ENCODE assay signal across 8 mouse cellular contexts in genomic region chr3:90446389-90447122, GRCm38 (mm10). TPM values are rescaled to one million over a fixed set of nuclear protein-coding genes. Genes with fewer than 3 reads are reported as not detected.
DNase-seq lines count a peak whose midpoint lies in the region; ATAC-seq and TF ChIP-seq lines count a peak whose summit lies in the region.

No protein-coding gene starts in this region.

- peak; percentile 92 to 96 for DNase-seq in adrenal gland, adult (ENCODE audit: inconsistent age in 2 of 2, low spot score in 1 of 2)
- peak; percentile 93 for DNase-seq in gastrocnemius, postnatal 25 days
- peak; percentile 44 for DNase-seq in induced T-regulatory cell, adult 2 months (ENCODE audit: low read depth)
- DNase-seq in left cerebral cortex, adult 8-10 months (ENCODE audit: low spot score in 2 of 2): peak; percentile 29 to 72
- peak; percentile 61 for DNase-seq in right cerebral cortex, postnatal 14 days

- ATAC-seq in monocyte, adult 5-6 weeks (replicated peaks; ENCODE audit: insufficient number of reproducible peaks, low FRiP score, low TSS enrichment, poor library complexity, severe bottlenecking): no peak

- 15% methylated on average over 17 of the region's 17 CpGs for WGBS in macrophage (ENCODE audit: missing documents)

- peaks cover 2% of the 10 kb centered on the region; the same call in 1 of the 2 replicates for H3K4me1 ChIP-seq in cortical plate, adult 2 months (ENCODE audit: control insufficient read depth, insufficient read depth, low read length)

- TF ChIP-seq POLR2A in cortical plate, adult 2 months (IDR thresholded peaks at IDR 0.05; ENCODE audit: extremely low read depth, insufficient read depth, low read length): peak; percentile 58

- peak overlapping the region; percentile 8; the same call in 1 of the 2 replicates for H3K4me3 ChIP-seq in cortical plate, adult 2 months (ENCODE audit: insufficient read depth, low read length)
- no peak overlapping the region for H3K4me3 ChIP-seq in macrophage (ENCODE audit: inconsistent target)

- no peaks in the 10 kb centered on the region for H3K36me3 ChIP-seq in macrophage (ENCODE audit: inconsistent target)

- H3K79me2 ChIP-seq in macrophage (ENCODE audit: inconsistent target): no peaks in the 10 kb centered on the region

- 0 out of 2 replicates have a peak overlapping the region, but pooled peaks have one; percentile 42 for H3K27ac ChIP-seq in cortical plate, adult 2 months (ENCODE audit: insufficient read depth, low read length)
- H3K27ac ChIP-seq in macrophage: peak overlapping the region; percentile 60

- no peak for TF ChIP-seq CTCF in cortical plate, adult 2 months (IDR thresholded peaks at IDR 0.05; ENCODE audit: extremely low read depth, insufficient read depth, low read length)

RNA-seq across cellular contexts. Expression of gene Ints3, which starts 13.1 kb away (rescaled TPM):
- polyA plus RNA-seq in cortical plate, adult 2 months (2012; rRNA removed): 44.8 and 46.1 TPM in 2 replicates
- 10 to 100 TPM; 14.5 to 15.9 TPM for total RNA-seq in gastrocnemius, postnatal 25 days (2021)
- 10 to 100 TPM; 55.1 to 59.9 (median 59.0) TPM for total RNA-seq in left cerebral cortex, adult 8-10 months (2022)
- total RNA-seq in macrophage (2018; cell fraction: chromatin; rRNA removed): 10 to 100 TPM in 25 of 26 experiments, 1 to 10 TPM in 1; 8.8 to 73.2 (median 34.9) TPM
- 10 to 100 TPM; 13.1 to 28.1 (median 22.3) TPM for total RNA-seq in macrophage (2018; cell fraction: cytosol; rRNA removed)
- 10 to 100 TPM; 12.2 to 54.7 (median 28.1) TPM for total RNA-seq in macrophage (2018; cell fraction: nucleus; rRNA removed)
- 20.2 to 26.1 TPM (median 23.4 TPM) in 3 replicates for polyA plus RNA-seq in macrophage (2018)
- 11.7 to 26.5 TPM (median 12.9 TPM) in 3 replicates for total RNA-seq in monocyte, adult 5-6 weeks (2017)

RNA-seq across cellular contexts. Expression of gene Npr1, which starts 19.1 kb away (rescaled TPM):
- polyA plus RNA-seq in cortical plate, adult 2 months (2012; rRNA removed): 3.3 and 4.7 TPM in 2 replicates
- 10 to 100 TPM in 1 of 2 experiments, 1 to 10 TPM in 1; 7.7 to 10.8 TPM for total RNA-seq in gastrocnemius, postnatal 25 days (2021)
- 1 to 10 TPM; 4.2 to 6.0 (median 5.0) TPM for total RNA-seq in left cerebral cortex, adult 8-10 months (2022)
- total RNA-seq in macrophage (2018; cell fraction: chromatin; rRNA removed): under 1 TPM in 2 of 26 experiments, not detected in 24; 0.40 to 0.50 TPM
- total RNA-seq in macrophage (2018; cell fraction: cytosol; rRNA removed): under 1 TPM in 25 of 26 experiments, not detected in 1; 0.09 to 0.77 (median 0.23) TPM
- 1 to 10 TPM in 1 of 26 experiments, under 1 TPM in 13, not detected in 12; 0.16 to 1.0 (median 0.46) TPM for total RNA-seq in macrophage (2018; cell fraction: nucleus; rRNA removed)
- 0.35 to 1.1 TPM (median 0.40 TPM) in 3 replicates for polyA plus RNA-seq in macrophage (2018)
- total RNA-seq in monocyte, adult 5-6 weeks (2017): not detected in 3 replicates

RNA-seq across cellular contexts. Expression of gene Ilf2, which starts 29.4 kb away (rescaled TPM):
- 78.7 and 79.5 TPM in 2 replicates for polyA plus RNA-seq in cortical plate, adult 2 months (2012; rRNA removed)
- total RNA-seq in gastrocnemius, postnatal 25 days (2021): 10 to 100 TPM; 23.4 to 25.6 TPM
- 10 to 100 TPM; 84.9 to 98.9 (median 93.3) TPM for total RNA-seq in left cerebral cortex, adult 8-10 months (2022)
- 10 to 100 TPM; 21.3 to 80.0 (median 57.2) TPM for total RNA-seq in macrophage (2018; cell fraction: chromatin; rRNA removed)
- 10 to 100 TPM; 15.2 to 29.1 (median 21.7) TPM for total RNA-seq in macrophage (2018; cell fraction: cytosol; rRNA removed)
- 10 to 100 TPM; 18.9 to 68.1 (median 27.6) TPM for total RNA-seq in macrophage (2018; cell fraction: nucleus; rRNA removed)
- 17.9 to 39.5 TPM (median 31.2 TPM) in 3 replicates for polyA plus RNA-seq in macrophage (2018)
- total RNA-seq in monocyte, adult 5-6 weeks (2017): 72.4 to 84.1 TPM (median 74.7 TPM) in 3 replicates

RNA-seq across cellular contexts. Expression of gene Snapin, which starts 44.3 kb away (rescaled TPM):
- 65.0 and 73.2 TPM in 2 replicates for polyA plus RNA-seq in cortical plate, adult 2 months (2012; rRNA removed)
- 10 to 100 TPM; 57.4 to 60.0 TPM for total RNA-seq in gastrocnemius, postnatal 25 days (2021)
- 10 to 100 TPM; 62.4 to 74.7 (median 67.1) TPM for total RNA-seq in left cerebral cortex, adult 8-10 months (2022)
- 10 to 100 TPM; 14.8 to 85.3 (median 39.7) TPM for total RNA-seq in macrophage (2018; cell fraction: chromatin; rRNA removed)
- total RNA-seq in macrophage (2018; cell fraction: cytosol; rRNA removed): 10 to 100 TPM; 48.5 to 83.4 (median 61.9) TPM
- 100 to 1,000 TPM in 1 of 26 experiments, 10 to 100 TPM in 25; 27.7 to 103 (median 43.0) TPM for total RNA-seq in macrophage (2018; cell fraction: nucleus; rRNA removed)
- polyA plus RNA-seq in macrophage (2018): 56.7 to 92.3 TPM (median 76.9 TPM) in 3 replicates
- 52.4 to 94.4 TPM (median 62.0 TPM) in 3 replicates for total RNA-seq in monocyte, adult 5-6 weeks (2017)

RNA-seq across cellular contexts. Expression of gene Slc27a3, which starts 56.8 kb away (rescaled TPM):
- 6.8 and 9.4 TPM in 2 replicates for polyA plus RNA-seq in cortical plate, adult 2 months (2012; rRNA removed)
- total RNA-seq in gastrocnemius, postnatal 25 days (2021): 1 to 10 TPM; 1.5 to 1.7 TPM
- 1 to 10 TPM; 5.7 to 7.9 (median 7.4) TPM for total RNA-seq in left cerebral cortex, adult 8-10 months (2022)
- 10 to 100 TPM in 4 of 26 experiments, 1 to 10 TPM in 19, under 1 TPM in 2, not detected in 1; 0.45 to 16.7 (median 6.6) TPM for total RNA-seq in macrophage (2018; cell fraction: chromatin; rRNA removed)
- under 1 TPM in 17 of 26 experiments, not detected in 9; 0.05 to 0.45 (median 0.19) TPM for total RNA-seq in macrophage (2018; cell fraction: cytosol; rRNA removed)
- 1 to 10 TPM in 20 of 26 experiments, under 1 TPM in 4, not detected in 2; 0.35 to 8.0 (median 2.9) TPM for total RNA-seq in macrophage (2018; cell fraction: nucleus; rRNA removed)
- 0.09 to 0.76 TPM (median 0.25 TPM) in 3 replicates for polyA plus RNA-seq in macrophage (2018)
- 2.1 TPM in 1 of 3 replicates, not detected in the others for total RNA-seq in monocyte, adult 5-6 weeks (2017)

Comparison
In these comparisons a context has a peak if more than half of its experiments do, and no peak if none do; other contexts are left out.
1. DNase-seq: peak in every context shown above with its lines; median percentile 94 in adrenal gland, adult; 93 in gastrocnemius, postnatal 25 days; 61 in right cerebral cortex, postnatal 14 days; 50 in left cerebral cortex, adult 8-10 months; 44 in induced T-regulatory cell, adult 2 months.